In the genomic region with DNA sequence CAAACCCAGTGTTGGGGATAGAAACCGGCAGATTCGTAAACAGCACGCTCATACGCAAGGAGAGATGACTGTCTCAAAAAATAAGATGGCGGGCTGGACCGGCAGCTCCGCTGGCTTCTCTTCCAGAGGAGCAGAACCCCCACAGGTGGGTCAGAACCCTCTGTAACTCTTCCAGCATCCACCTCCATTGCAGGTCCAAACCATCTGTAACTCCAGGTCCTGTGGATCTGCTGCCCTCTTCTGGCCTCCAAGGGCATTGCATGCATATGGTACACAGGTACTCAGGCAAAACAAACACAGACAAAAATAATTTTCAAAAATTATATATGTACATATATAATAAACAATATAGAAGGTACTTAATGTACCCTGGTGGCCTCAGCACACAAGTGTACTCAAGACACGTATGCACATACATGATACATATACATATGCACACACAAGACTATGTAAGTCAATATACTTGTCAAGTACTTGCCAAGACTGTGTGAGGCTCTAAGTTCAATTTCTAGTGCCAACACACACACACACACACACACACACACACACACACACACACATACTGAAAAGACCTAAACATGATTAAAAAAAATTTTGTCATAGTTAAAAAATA, we compare ENCODE assay signal across 8 mouse cellular contexts. TPM values are rescaled to one million over a fixed set of nuclear protein-coding genes. Genes with fewer than 3 reads are reported as not detected.
DNase-seq lines count a peak whose midpoint lies in the region; ATAC-seq lines count a peak whose summit lies in the region.

No protein-coding gene starts in this region.

- H3K27me3 ChIP-seq in embryonic facial prominence, embryonic 11.5 days (ENCODE audit: control insufficient read depth, insufficient read depth, low read length), result no peaks in the 10 kb centered on the region

- H3K9ac ChIP-seq in embryonic facial prominence, embryonic 11.5 days (replicated peaks; ENCODE audit: low read length), result no peak overlapping the region

- WGBS in embryonic facial prominence, embryonic 11.5 days, result 59% methylated on average over 8 of the region's 8 CpGs

- H3K4me3 ChIP-seq in embryonic facial prominence, embryonic 11.5 days (ENCODE audit: low read depth, low read length), result no peak overlapping the region

- no peaks in the 10 kb centered on the region for H3K4me1 ChIP-seq in embryonic facial prominence, embryonic 11.5 days (ENCODE audit: control insufficient read depth, insufficient read depth, low read length)

- no peak overlapping the region for H3K27ac ChIP-seq in embryonic facial prominence, embryonic 11.5 days (replicated peaks; ENCODE audit: low read depth, low read length)

- peak; percentile 36 for DNase-seq in CD4-positive helper T cell, adult 2 months (ENCODE audit: low read depth, low spot score)
- peak; percentile 68 for DNase-seq in adrenal gland, adult 8-10 months
- DNase-seq in embryonic facial prominence, embryonic 11.5 days (ENCODE audit: low spot score), result peak; percentile 61
- peak; percentile 13 for DNase-seq in heart, postnatal 25 days (ENCODE audit: low spot score)
- DNase-seq in layer of hippocampus, adult 11-12 months (ENCODE audit: low spot score), result peak; percentile 69
- DNase-seq in lung, postnatal 10 days, result peak; percentile 79
- DNase-seq in right cerebral cortex, adult 2 months (ENCODE audit: low spot score in 2 of 2), result peak; percentile 61 to 64
- peak; percentile 68 for DNase-seq in urinary bladder, adult 2 months (ENCODE audit: low spot score)

- no peak overlapping the region for H3K4me2 ChIP-seq in embryonic facial prominence, embryonic 11.5 days (ENCODE audit: low read depth, low read length)

- H3K9me3 ChIP-seq in embryonic facial prominence, embryonic 11.5 days (replicated peaks; ENCODE audit: control insufficient read depth, low read length), result no peaks in the 10 kb centered on the region

- intact Hi-C loops in heart, postnatal 25 days (cut with DNase I), result loop anchor here (1.0 to 5.0 kb wide), 2 partner anchors 90 to 250 kb away; no protein-coding TSS in a partner anchor

- ATAC-seq in embryonic facial prominence, embryonic 11.5 days (replicated peaks; ENCODE audit: insufficient number of reproducible peaks, low FRiP score, low TSS enrichment, low read depth), result peak; percentile 37; the same call in 1 of the 2 replicates

- no peaks in the 10 kb centered on the region for H3K36me3 ChIP-seq in embryonic facial prominence, embryonic 11.5 days (replicated peaks; ENCODE audit: control insufficient read depth, insufficient read depth, low read depth, low read length)

RNA-seq across cellular contexts. Expression of gene Ctsh, which starts 23.0 kb away (rescaled TPM):
- total RNA-seq in adrenal gland, adult 8-10 months (2022), result 100 to 1,000 TPM; 176 to 258 (median 215) TPM
- 8.9 and 11.8 TPM in 2 replicates for polyA plus RNA-seq in embryonic facial prominence, embryonic 11.5 days (2014; fragmentation: Nextera tagmentation; extraction: Ambion mirVana)
- total RNA-seq in heart, postnatal 25 days (2021), result 10 to 100 TPM; 53.8 to 57.4 TPM
- polyA plus RNA-seq in urinary bladder, adult 2 months (2012; rRNA removed), result 183 and 230 TPM in 2 replicates

RNA-seq across cellular contexts. Expression of gene Morf4l1, which starts 37.6 kb away (rescaled TPM):
- total RNA-seq in adrenal gland, adult 8-10 months (2022), result 100 to 1,000 TPM; 379 to 403 (median 391) TPM
- polyA plus RNA-seq in embryonic facial prominence, embryonic 11.5 days (2014; fragmentation: Nextera tagmentation; extraction: Ambion mirVana), result 527 and 556 TPM in 2 replicates
- 100 to 1,000 TPM; 238 to 261 TPM for total RNA-seq in heart, postnatal 25 days (2021)
- polyA plus RNA-seq in urinary bladder, adult 2 months (2012; rRNA removed), result 399 and 411 TPM in 2 replicates

Comparison
In these comparisons a context has a peak if more than half of its experiments do, and no peak if none do; other contexts are left out.
1. DNase-seq: peak in every context shown above with its lines; median percentile 79 in lung, postnatal 10 days; 69 in layer of hippocampus, adult 11-12 months; 68 in adrenal gland, adult 8-10 months; 68 in urinary bladder, adult 2 months; 62 in right cerebral cortex, adult 2 months; 61 in embryonic facial prominence, embryonic 11.5 days; 36 in CD4-positive helper T cell, adult 2 months; 13 in heart, postnatal 25 days.